Mouse (Mus musculus) T-helper 17 cell (primary cell): Measurements from ENCODE around the gene Cacnb1.

Experiments used
- in situ Hi-C, 2 experiments: fragments of 300-600 bp; cut with MboI, MseI; formaldehyde crosslinking; loops; 1 replicate in 1 of 2; 2 replicates in 1 of 2; pipeline ENCODE4 v1.15.1; 2025; ENCODE audit warnings: high pct_unique_total_duplicates in 2 of 2

The Cacnb1 gene

GRCm38 (mm10) chr11:98016177-98016576 lies 6.7 kb downstream of the Cacnb1 start:
- in situ Hi-C loops, result no loop called here

GRCm38 (mm10) chr11:98012831-98013230 lies 10.0 kb downstream of the Cacnb1 start:
- in situ Hi-C loops, result no loop called here

GRCm38 (mm10) chr11:98011716-98012115 lies 11.1 kb downstream of the Cacnb1 start:
- in situ Hi-C loops, result no loop called here

- in situ Hi-C loops, result no loop called here
These were observed 14.7 kb downstream of the Cacnb1 start for GRCm38 (mm10) chr11:98008087-98008486.

- in situ Hi-C loops, result no loop called here
These were observed 17.1 kb downstream of the Cacnb1 start for GRCm38 (mm10) chr11:98005686-98006085.

- in situ Hi-C loops, result no loop called here
These were observed 17.8 kb downstream of the Cacnb1 start for GRCm38 (mm10) chr11:98005076-98005475.

GRCm38 (mm10) chr11:98004161-98004560 lies 18.7 kb downstream of the Cacnb1 start:
- in situ Hi-C loops, result no loop called here

GRCm38 (mm10) chr11:98003171-98003671 lies 19.6 kb downstream of the Cacnb1 start:
- in situ Hi-C loops, result no loop called here

GRCm38 (mm10) chr11:98002627-98003026 lies 20.2 kb downstream of the Cacnb1 start:
- in situ Hi-C loops, result no loop called here

- in situ Hi-C loops, result no loop called here
These were observed 20.8 kb downstream of the Cacnb1 start for GRCm38 (mm10) chr11:98001986-98002385.

- in situ Hi-C loops, result no loop called here
These were observed 21.4 kb downstream of the Cacnb1 start for GRCm38 (mm10) chr11:98001351-98001824.

GRCm38 (mm10) chr11:98000378-98001140 lies 22.3 kb downstream of the Cacnb1 start:
- in situ Hi-C loops, result no loop called here

GRCm38 (mm10) chr11:97999748-98000147 lies 23.1 kb downstream of the Cacnb1 start:
- in situ Hi-C loops, result no loop called here

GRCm38 (mm10) chr11:97998898-97999608 lies 23.8 kb downstream of the Cacnb1 start:
- in situ Hi-C loops, result no loop called here

GRCm38 (mm10) chr11:97998074-97998793 lies 24.6 kb downstream of the Cacnb1 start:
- in situ Hi-C loops, result no loop called here

GRCm38 (mm10) chr11:97997387-97997960 lies 25.4 kb downstream of the Cacnb1 start:
- in situ Hi-C loops, result no loop called here

GRCm38 (mm10) chr11:97996691-97997090 lies 26.1 kb downstream of the Cacnb1 start:
- in situ Hi-C loops, result no loop called here

- in situ Hi-C loops, result no loop called here
These were observed 27.1 kb downstream of the Cacnb1 start, which contains the start of gene Arl5c for GRCm38 (mm10) chr11:97995564-97996288. Gene Arl5c (minus strand): TSS chr11:97996181.

GRCm38 (mm10) chr11:97994539-97995100 lies 28.2 kb downstream of the Cacnb1 start:
- in situ Hi-C loops, result no loop called here

- in situ Hi-C loops, result loop anchor here (5.0 to 10.0 kb wide), 4 partner anchors 51 to 194 kb away; partner anchors contain the start of gene Lasp1 (in 2 of the 2)
These were observed 34.2 kb downstream of the Cacnb1 start for GRCm38 (mm10) chr11:97988530-97989096.
